Mouse (Mus musculus) heart, postnatal 0 days (tissue): ENCODE data around the gene Runx3.

Experiments used
- CTCF ChIP-seq: IDR thresholded peaks from 2 replicates; pipeline ENCODE4 v1.5.1; 2016; ENCODE audit warnings: antibody characterized with exemption, control low read depth, low read depth
- EP300 ChIP-seq: IDR thresholded peaks from 2 replicates; pipeline ENCODE4 v1.6.1; 2016; ENCODE audit warnings: antibody characterized with exemption, low read depth

DNA sequence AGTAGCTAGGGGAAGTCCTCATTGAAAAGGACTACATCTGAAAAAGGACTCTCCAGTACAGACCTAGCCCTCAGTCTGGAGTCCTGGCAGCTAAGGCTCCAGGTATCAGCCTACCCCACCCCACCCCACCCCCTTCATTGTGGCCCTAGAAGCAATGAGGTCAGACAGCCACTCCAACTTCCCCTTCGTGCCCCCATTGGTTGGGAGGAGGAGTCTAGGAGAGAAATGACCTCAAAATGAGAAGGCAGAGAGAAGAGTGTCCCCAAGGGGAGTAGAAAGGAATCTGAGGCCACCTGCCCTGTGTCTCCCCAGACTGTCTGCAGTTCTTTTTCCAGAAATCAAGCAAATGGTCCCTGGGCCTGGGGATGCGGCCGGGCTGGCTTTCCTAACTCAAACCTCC, 39.7 kb downstream of the Runx3 start:
- TF ChIP-seq CTCF (no peak), EP300 (no peak)
